Mouse (Mus musculus) heart, embryonic 13.5 days (tissue): Measurements from ENCODE around the gene Gm10192. TPM values are rescaled to one million over a fixed set of nuclear protein-coding genes. Genes with fewer than 3 reads are reported as not detected.
"Not testable (repeated sequence)": the region's sequence is repeated elsewhere in the genome, so short reads cannot be mapped to it uniquely, and the experiment has no call there.

Source experiments
- ATAC-seq: fragments of 200-750 bp; cut with Nextera tagmentation; 2 replicates; pipeline ENCODE4 v1.8.0; 2017; ENCODE audit warnings: moderate TSS enrichment; ENCODE audit not compliant: insufficient number of reproducible peaks, low FRiP score, low TSS enrichment; ENCODE audit errors: extremely low read depth
- H3K27ac ChIP-seq: fragments of 300-500 bp; sonication (generic); replicated peaks from 2 replicates; pipeline ENCODE4 v1.5.1; 2015; ENCODE audit warnings: moderate library complexity, mild to moderate bottlenecking, inconsistent platforms
- H3K27me3 ChIP-seq: fragments of 300-500 bp; sonication (generic); replicated peaks from 2 replicates; pipeline ENCODE4 v1.6.1; 2015; ENCODE audit warnings: mild to moderate bottlenecking, inconsistent platforms
- H3K36me3 ChIP-seq: fragments of 300-500 bp; sonication (generic); 2 replicates; pipeline ENCODE4 v1.6.1; 2015; ENCODE audit warnings: mild to moderate bottlenecking, inconsistent platforms
- H3K4me1 ChIP-seq: fragments of 300-500 bp; sonication (generic); 2 replicates; pipeline ENCODE4 v1.6.1; 2015; ENCODE audit warnings: inconsistent platforms
- H3K4me2 ChIP-seq: fragments of 300-500 bp; sonication (generic); 2 replicates; pipeline ENCODE4 v1.6.1; 2015; ENCODE audit warnings: inconsistent platforms, mild to moderate bottlenecking, moderate library complexity
- H3K4me3 ChIP-seq: fragments of 300-500 bp; sonication (generic); 2 replicates; pipeline ENCODE4 v1.5.1; 2015; ENCODE audit warnings: moderate library complexity, mild to moderate bottlenecking, inconsistent platforms
- H3K9ac ChIP-seq: fragments of 300-500 bp; sonication (generic); 2 replicates; pipeline ENCODE4 v1.6.1; 2015; ENCODE audit warnings: inconsistent platforms, mild to moderate bottlenecking, moderate library complexity
- H3K9me3 ChIP-seq: fragments of 300-500 bp; sonication (generic); 2 replicates; pipeline ENCODE4 v1.6.1; 2016; ENCODE audit warnings: inconsistent platforms
- WGBS: fragments of 180-500 bp; shearing (Covaris S2); methylation state at CpG from one replicate; pipeline ENCODE4 v1.1.7; 2015; ENCODE audit warnings: mixed read lengths; 5-methylcytosine and 5-hydroxymethylcytosine counted together
- polyA plus RNA-seq: library from polyadenylated mRNA; unstranded; fragments of >200 nt; fragmentation: Nextera tagmentation; extraction: Ambion mirVana; gene quantifications from 2 replicates; pipeline ENCODE4 v1.2.1, GENCODE M21; 2015

The Gm10192 gene
- not detected in 2 replicates for polyA plus RNA-seq

GRCm38 (mm10) chr4:97183066-97183465, at the start of gene Gm10192:
Gm10192 (minus strand) TSS chr4:97183166.
- H3K27me3 ChIP-seq, H3K4me3 ChIP-seq, H3K9ac ChIP-seq, H3K9me3 ChIP-seq, H3K4me2 ChIP-seq, H3K27ac ChIP-seq, H3K4me1 ChIP-seq, H3K36me3 ChIP-seq, ATAC-seq: not testable (repeated sequence)

GRCm38 (mm10) chr4:97230411-97231104, 47.6 kb upstream of the Gm10192 start:
- ATAC-seq: no peak
- no peak overlapping the region for H3K4me3 ChIP-seq
- H3K27ac ChIP-seq: no peak overlapping the region
- no peaks in the 10 kb centered on the region for H3K27me3 ChIP-seq
- 57% methylated on average over 5 of the region's 5 CpGs for WGBS
- H3K9ac ChIP-seq: no peak overlapping the region
- H3K4me2 ChIP-seq: no peak overlapping the region
- H3K9me3 ChIP-seq: peaks cover 3% of the 10 kb centered on the region; the same call in 1 of the 2 replicates
- no peaks in the 10 kb centered on the region for H3K36me3 ChIP-seq
- no peaks in the 10 kb centered on the region for H3K4me1 ChIP-seq

GRCm38 (mm10) chr4:97219701-97220100, 36.7 kb upstream of the Gm10192 start:
- no peaks in the 10 kb centered on the region for H3K27me3 ChIP-seq
- no peak for ATAC-seq
- H3K4me2 ChIP-seq: no peak overlapping the region
- no peak overlapping the region for H3K27ac ChIP-seq
- H3K36me3 ChIP-seq: no peaks in the 10 kb centered on the region
- H3K4me3 ChIP-seq: no peak overlapping the region
- H3K9ac ChIP-seq: no peak overlapping the region
- WGBS: 81% methylated on average over 2 of the region's 2 CpGs
- H3K4me1 ChIP-seq: no peaks in the 10 kb centered on the region
- H3K9me3 ChIP-seq: no peaks in the 10 kb centered on the region

DNA sequence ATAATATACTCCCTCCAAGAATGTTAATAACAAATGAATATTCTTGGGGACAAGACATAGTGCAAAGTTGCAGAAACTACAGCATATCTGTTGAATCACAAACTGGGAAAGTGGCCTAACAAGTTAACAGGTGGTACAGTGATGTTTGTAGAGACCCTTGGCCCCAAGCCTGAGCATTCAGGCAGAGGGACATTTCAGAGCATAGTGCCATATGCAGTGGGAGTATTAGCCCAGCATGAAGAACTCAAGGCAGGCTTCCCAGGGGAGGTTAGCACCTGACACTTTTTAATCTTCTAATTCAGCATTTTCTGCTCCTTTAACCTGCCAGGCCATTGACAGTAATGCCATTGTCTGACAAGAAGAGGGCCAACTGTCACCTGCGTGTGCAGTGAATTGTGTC, 34.9 kb upstream of the Gm10192 start:
- no peak overlapping the region for H3K9ac ChIP-seq
- H3K4me1 ChIP-seq: peaks cover 6% of the 10 kb centered on the region
- H3K27ac ChIP-seq: no peak overlapping the region
- ATAC-seq: no peak
- H3K4me2 ChIP-seq: no peak overlapping the region
- H3K36me3 ChIP-seq: no peaks in the 10 kb centered on the region
- no peaks in the 10 kb centered on the region for H3K9me3 ChIP-seq
- 71% methylated on average over 1 of the region's 1 CpGs for WGBS
- H3K4me3 ChIP-seq: no peak overlapping the region
- H3K27me3 ChIP-seq: no peaks in the 10 kb centered on the region

DNA sequence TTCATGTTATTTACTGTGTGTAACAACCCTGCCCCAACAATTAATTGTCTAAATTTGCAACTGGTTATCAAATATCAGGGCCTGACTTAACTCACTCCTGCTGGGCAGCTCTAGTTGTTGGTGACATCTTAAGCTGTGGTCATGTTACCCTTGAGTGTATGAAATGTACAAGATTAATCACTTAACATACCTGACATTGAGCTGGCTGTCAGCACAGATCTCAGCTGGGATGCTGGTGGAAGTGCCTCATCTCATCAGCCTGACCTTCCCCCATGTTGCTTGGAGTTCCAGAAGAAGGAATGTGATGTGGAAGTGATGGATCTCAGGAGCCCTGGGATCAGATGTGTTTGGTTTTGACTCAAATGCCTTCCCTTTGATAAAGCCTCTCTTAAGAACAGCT, 29.5 kb upstream of the Gm10192 start:
- Histone ChIP-seq H3K27me3 (no peaks in the 10 kb centered on the region), H3K9ac (no peak overlapping the region), H3K4me3 (no peak overlapping the region), H3K4me2 (peak overlapping the region; percentile 20; the same call in 1 of the 2 replicates), H3K9me3 (no peaks in the 10 kb centered on the region), H3K27ac (no peak overlapping the region), H3K4me1 (peaks cover 18% of the 10 kb centered on the region), H3K36me3 (no peaks in the 10 kb centered on the region)
- no peak for ATAC-seq

- not testable (repeated sequence) for H3K4me1 ChIP-seq, ATAC-seq, H3K9ac ChIP-seq, H3K27me3 ChIP-seq, H3K4me2 ChIP-seq, H3K9me3 ChIP-seq, H3K4me3 ChIP-seq, H3K27ac ChIP-seq, H3K36me3 ChIP-seq
- WGBS: 62% methylated on average over 2 of the region's 2 CpGs
These were observed 20.0 kb upstream of the Gm10192 start for GRCm38 (mm10) chr4:97202986-97203385.

DNA sequence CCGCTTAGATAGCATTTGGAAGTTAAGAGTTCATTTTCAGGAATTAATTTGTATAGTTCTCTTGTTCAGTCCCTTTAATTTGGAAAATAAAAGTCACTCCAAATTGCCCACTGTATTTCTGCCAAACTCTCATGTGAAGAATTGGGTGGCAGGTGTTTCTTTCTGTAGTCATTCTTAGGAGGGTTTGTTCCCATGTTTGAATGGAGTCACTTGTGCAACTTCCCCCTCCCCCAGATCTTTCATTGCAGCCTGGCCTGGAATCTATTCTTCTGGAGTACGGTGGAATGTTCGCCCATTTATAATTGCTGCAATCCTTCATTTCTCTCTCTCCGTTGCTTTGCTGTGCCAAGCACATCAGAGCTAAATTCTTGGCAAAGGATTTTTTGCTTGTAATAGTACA, 10.2 kb upstream of the Gm10192 start:
- Histone ChIP-seq H3K9ac (no peak overlapping the region), H3K4me2 (no peak overlapping the region), H3K27me3 (no peaks in the 10 kb centered on the region), H3K36me3 (no peaks in the 10 kb centered on the region), H3K4me3 (no peak overlapping the region), H3K9me3 (no peaks in the 10 kb centered on the region), H3K27ac (no peak overlapping the region), H3K4me1 (no peaks in the 10 kb centered on the region)
- no peak for ATAC-seq
- WGBS: 59% methylated on average over 4 of the region's 4 CpGs

DNA sequence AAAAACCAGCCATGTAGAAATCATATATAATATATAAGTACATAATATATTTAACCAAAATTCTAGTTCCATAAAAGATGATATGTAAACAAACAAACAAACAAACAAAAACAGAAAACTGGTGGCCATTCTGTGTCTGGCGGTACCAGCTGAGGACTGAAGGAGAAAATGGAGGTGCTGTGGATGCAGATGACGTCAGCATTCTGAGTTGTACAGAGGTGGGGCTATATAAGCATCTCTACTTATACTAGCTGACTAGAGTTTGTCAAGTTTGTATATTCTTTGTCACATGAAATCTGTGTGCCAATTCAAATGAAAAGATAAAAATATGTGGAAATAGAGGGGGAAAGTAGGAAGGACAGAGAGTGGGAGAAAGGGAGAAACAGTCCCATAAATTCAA, 9.6 kb upstream of the Gm10192 start:
- H3K9ac ChIP-seq: no peak overlapping the region
- H3K27ac ChIP-seq: no peak overlapping the region
- ATAC-seq: no peak
- WGBS: 70% methylated on average over 2 of the region's 2 CpGs
- H3K27me3 ChIP-seq: no peaks in the 10 kb centered on the region
- H3K9me3 ChIP-seq: no peaks in the 10 kb centered on the region
- no peak overlapping the region for H3K4me3 ChIP-seq
- no peak overlapping the region for H3K4me2 ChIP-seq
- no peaks in the 10 kb centered on the region for H3K4me1 ChIP-seq
- no peaks in the 10 kb centered on the region for H3K36me3 ChIP-seq

GRCm38 (mm10) chr4:97180396-97180795, 2.6 kb downstream of the Gm10192 start:
- WGBS: 62% methylated on average over 2 of the region's 2 CpGs
- Histone ChIP-seq H3K9me3 (no peaks in the 10 kb centered on the region), H3K4me1 (no peaks in the 10 kb centered on the region), H3K9ac (no peak overlapping the region), H3K4me3 (no peak overlapping the region), H3K27me3 (no peaks in the 10 kb centered on the region), H3K36me3 (no peaks in the 10 kb centered on the region), H3K4me2 (no peak overlapping the region), H3K27ac (no peak overlapping the region)
- no peak for ATAC-seq

- no peaks in the 10 kb centered on the region for H3K4me1 ChIP-seq
- no peak overlapping the region for H3K27ac ChIP-seq
- WGBS: 61% methylated on average over 10 of the region's 10 CpGs
- H3K27me3 ChIP-seq: no peaks in the 10 kb centered on the region
- no peak for ATAC-seq
- H3K4me2 ChIP-seq: no peak overlapping the region
- H3K9ac ChIP-seq: no peak overlapping the region
- H3K4me3 ChIP-seq: no peak overlapping the region
- no peaks in the 10 kb centered on the region for H3K36me3 ChIP-seq
- H3K9me3 ChIP-seq: no peaks in the 10 kb centered on the region
These were observed 26.1 kb downstream of the Gm10192 start for GRCm38 (mm10) chr4:97156841-97157345.

- Histone ChIP-seq H3K4me1 (no peaks in the 10 kb centered on the region), H3K4me3 (no peak overlapping the region), H3K36me3 (no peaks in the 10 kb centered on the region), H3K9ac (no peak overlapping the region), H3K9me3 (no peaks in the 10 kb centered on the region), H3K4me2 (no peak overlapping the region), H3K27me3 (no peaks in the 10 kb centered on the region), H3K27ac (no peak overlapping the region)
- no peak for ATAC-seq
- WGBS: 60% methylated on average over 3 of the region's 3 CpGs
These were observed 26.9 kb downstream of the Gm10192 start for GRCm38 (mm10) chr4:97156084-97156483.

GRCm38 (mm10) chr4:97153554-97153953, 29.4 kb downstream of the Gm10192 start:
- Histone ChIP-seq H3K9ac (no peak overlapping the region), H3K4me3 (no peak overlapping the region), H3K4me1 (no peaks in the 10 kb centered on the region), H3K27ac (no peak overlapping the region), H3K4me2 (no peak overlapping the region), H3K9me3 (no peaks in the 10 kb centered on the region), H3K27me3 (no peaks in the 10 kb centered on the region), H3K36me3 (no peaks in the 10 kb centered on the region)
- ATAC-seq: no peak
